Mouse (Mus musculus): Measurements from ENCODE around the gene Slc7a6.
A peak's percentile ranks its signal among the peaks of the same experiment; 100 is the strongest.

Slc7a6 gene

DNA sequence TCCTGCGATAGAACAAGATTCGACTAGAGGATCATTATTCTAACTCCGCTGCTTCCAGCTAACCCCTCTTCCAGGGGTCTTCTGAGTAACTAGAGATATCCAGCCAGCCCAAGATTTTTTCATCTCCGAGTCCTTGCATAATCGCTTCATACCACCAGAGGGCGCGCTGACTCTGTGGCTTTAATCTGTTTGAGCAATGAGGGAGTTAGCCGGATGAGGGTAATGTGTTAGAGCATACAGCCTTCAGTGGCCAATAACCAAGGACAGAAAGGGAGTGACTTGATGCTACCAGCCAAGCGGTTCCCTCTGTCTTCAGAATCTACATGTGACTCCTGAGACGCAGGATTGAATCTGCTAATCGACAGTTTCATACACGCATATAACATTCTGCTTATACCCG lies 27.9 kb upstream of the Slc7a6 start:
- peak; percentile 88 for DNase-seq (ENCODE audit: low read depth, low spot score)

DNA sequence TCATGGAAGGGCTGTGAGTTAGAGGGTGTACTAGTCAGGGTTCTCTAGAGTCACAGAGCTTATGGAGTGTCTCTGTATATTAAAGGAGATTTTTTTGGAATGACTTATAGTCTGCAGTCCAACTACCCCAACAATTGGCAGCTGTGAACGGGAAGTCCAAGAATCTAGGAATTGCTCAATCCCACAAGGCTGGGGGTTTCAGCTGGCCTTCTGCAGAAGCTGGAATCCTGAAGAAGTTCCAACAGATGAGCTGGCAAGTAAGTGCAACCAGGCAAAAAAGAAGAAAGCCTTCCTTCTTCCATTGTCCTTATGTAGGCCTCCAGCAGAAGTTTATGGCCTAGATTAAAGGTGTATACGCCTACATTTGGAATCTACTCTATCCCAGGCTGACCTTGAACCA lies 23.3 kb upstream of the Slc7a6 start:
- no peak for DNase-seq (ENCODE audit: low read depth, low spot score)

- no peak for DNase-seq (ENCODE audit: low read depth, low spot score)
Observed at GRCm38 (mm10) chr8:106146014-106146413, 22.6 kb upstream of the Slc7a6 start.

DNA sequence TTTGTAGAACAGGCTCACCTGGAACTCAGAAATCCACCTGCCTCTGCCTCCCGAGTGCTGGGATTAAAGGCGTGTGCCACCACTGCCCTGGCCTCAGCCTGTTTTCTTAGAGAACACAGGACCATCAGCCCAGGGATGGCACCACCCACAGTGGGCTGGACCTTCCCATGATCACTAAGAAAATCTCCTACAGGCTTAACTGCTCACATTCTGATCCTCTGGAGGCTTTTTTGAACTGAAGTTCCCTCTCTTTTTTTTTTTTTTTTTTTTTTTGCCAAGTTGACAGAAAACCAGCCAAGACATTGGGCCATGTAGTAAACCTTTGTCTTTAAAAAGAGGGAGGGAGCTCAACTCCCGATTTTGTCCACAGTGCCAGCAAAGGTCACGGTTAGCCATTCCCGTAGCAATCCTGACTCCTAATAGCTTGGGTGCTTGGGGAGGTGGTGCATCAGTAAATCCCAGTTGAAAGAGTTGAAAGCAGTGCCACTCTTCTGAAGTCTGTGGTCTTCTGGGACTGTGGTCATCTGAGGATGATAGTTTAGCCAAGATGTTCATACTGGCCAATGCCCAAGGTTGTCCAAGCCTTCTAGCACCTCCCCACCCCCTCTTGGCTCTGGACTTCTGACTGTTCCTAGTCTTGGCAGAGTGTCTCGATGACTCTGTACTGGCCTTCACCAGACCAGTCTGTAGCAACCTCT lies 20.6 kb upstream of the Slc7a6 start:
- no peak for DNase-seq (ENCODE audit: low read depth, low spot score)

DNA sequence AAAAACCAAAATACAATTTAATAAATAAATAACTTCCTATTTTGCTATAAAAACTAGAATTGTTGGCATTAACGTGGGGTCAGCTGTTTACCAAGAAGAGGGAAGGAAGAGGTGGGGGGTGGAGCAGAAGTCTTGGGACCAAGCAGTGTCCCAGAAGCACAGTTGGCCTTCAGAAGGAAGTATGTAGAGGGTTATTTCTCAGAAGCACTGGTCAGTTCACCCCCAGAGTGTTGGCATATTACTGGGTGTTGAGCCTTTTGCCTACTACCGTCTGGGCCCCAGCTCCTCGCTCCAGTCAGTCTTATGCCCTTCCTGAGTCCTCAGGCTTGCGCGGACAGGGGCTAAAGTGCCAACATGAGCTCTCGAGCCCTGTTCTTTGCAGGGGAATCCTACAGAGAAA lies 19.6 kb upstream of the Slc7a6 start:
- no peak for DNase-seq (ENCODE audit: low read depth, low spot score)

DNA sequence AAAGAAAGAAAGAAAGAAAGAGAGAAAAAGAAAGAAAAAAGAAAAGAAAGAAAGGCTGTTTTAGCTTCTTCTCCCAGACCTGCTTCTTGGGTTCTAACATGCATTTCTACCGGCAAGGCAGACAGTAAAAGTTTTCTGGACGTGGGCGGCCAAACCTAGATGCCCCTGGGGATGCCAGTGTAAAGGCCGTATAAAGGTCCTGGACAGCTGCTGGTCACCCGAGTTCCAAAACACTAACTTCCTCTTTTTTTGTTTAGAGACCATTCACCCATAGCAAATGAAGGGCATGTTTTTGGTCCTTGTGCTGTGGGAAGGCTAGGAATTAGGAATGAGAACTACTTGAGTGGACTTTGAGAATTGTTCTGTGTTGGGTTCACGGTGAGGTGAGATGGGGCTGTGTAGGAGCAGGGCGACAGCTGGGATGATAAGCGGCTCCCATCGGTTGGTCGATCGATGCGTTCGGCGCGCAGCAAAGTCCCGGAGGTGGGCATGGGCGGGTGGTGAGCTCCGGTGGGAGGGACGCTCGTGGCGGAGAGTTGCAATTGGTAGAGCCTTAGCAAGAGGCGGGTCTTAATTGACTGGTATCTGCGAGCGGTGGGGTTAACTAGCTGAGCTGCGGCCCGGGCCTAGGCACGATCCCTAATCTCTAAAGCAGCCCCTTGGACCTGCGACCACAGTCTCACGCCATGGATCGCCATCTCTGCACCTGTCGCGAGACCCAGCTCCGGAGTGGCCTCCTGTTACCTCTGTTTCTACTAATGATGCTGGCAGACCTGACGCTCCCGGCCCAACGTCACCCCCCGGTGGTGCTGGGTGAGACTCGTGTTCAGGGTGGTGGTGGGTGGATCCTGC lies 18.6 kb upstream of the Slc7a6 start, which contains the start of gene Pla2g15:
Gene Pla2g15 (plus strand): TSS at position 599 of the 852 bp plus-strand sequence.
- DNase-seq (ENCODE audit: low read depth, low spot score): peak; percentile 94

GRCm38 (mm10) chr8:106150653-106151000 lies 18.0 kb upstream of the Slc7a6 start:
- DNase-seq (ENCODE audit: low read depth, low spot score): no peak

- DNase-seq (ENCODE audit: low read depth, low spot score): no peak
Observed at GRCm38 (mm10) chr8:106151041-106151440, 17.6 kb upstream of the Slc7a6 start.

- no peak for DNase-seq (ENCODE audit: low read depth, low spot score)
Observed at GRCm38 (mm10) chr8:106152876-106153275, 15.8 kb upstream of the Slc7a6 start.

DNA sequence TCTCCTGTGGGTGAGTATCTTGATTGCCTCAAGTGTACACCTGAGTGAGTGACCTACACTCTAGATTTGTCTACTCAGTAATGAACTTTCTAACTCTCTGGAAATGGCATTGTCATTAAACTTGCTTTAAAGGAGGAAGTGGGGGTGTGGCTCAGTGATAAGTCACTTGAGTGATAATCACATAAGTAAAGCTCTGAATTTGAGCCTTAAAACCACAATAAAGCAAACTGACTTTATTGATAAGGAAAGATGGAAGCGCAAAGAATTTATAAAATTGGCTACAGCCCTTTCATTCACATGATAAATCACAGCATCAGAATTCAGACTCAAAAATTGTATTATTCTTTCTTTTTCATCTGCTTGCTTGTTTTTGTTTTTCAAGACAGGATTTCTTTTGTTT lies 11.2 kb upstream of the Slc7a6 start:
- no peak for DNase-seq (ENCODE audit: low read depth, low spot score)

DNA sequence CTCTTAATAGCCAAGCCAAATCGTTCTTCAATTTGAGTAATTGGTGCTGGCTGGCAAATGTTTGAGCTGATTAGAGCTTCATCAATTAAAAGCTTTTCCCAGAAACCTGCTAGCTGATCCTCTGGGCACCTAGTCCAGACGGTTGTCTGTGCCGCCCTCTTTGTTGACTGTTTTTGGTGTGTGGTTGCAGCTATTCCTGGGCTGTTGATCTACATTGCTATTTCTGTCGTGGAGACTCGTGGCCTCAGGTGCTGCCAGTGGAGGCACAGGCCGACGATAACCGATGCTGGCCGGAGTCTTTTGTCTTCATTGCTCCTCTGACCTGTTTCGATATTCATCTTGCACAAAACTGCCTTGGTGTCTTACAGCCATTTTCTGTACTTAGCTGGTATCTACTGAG lies 10.3 kb upstream of the Slc7a6 start:
- no peak for DNase-seq (ENCODE audit: low read depth, low spot score)

GRCm38 (mm10) chr8:106159876-106160275 lies 8.8 kb upstream of the Slc7a6 start:
- DNase-seq (ENCODE audit: low read depth, low spot score): no peak

GRCm38 (mm10) chr8:106163251-106163650 lies 5.4 kb upstream of the Slc7a6 start:
- no peak for DNase-seq (ENCODE audit: low read depth, low spot score)

- peak; percentile 71 for DNase-seq (ENCODE audit: low read depth, low spot score)
Observed at GRCm38 (mm10) chr8:106165460-106165859, 3.2 kb upstream of the Slc7a6 start.

GRCm38 (mm10) chr8:106169017-106169933 lies 618 bp downstream of the Slc7a6 start:
- peak; percentile 54 for DNase-seq (ENCODE audit: low read depth, low spot score)

DNA sequence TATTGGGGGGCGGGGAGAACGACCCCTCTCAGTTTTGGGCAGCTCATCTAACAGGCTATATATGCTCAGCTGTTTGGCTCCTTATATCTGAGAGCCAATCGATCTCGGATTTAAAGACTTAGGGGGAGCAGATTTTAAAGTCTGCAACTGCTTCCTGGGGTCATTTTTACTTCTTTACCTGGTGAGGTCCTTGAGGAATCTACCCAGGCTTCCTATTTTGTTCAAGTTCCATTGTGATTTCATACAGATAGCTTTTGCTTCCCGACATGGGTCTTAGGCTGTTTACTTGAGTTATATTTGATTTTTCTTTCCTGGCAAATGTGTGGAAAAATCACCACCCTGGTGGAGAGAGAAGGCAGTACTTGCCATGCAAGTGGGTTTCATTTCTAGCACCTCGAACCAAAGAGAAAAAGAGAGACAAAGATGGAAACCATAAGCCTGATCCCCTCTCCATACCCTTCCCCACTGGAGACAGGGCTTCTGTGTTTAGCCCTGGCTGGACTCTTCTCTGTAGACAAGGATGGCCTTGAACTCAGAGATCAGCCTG lies 1.4 kb downstream of the Slc7a6 start:
- DNase-seq (ENCODE audit: low read depth, low spot score): peak; percentile 22

- no peak for DNase-seq (ENCODE audit: low read depth, low spot score)
Observed at GRCm38 (mm10) chr8:106173566-106173965, 4.9 kb downstream of the Slc7a6 start.

DNA sequence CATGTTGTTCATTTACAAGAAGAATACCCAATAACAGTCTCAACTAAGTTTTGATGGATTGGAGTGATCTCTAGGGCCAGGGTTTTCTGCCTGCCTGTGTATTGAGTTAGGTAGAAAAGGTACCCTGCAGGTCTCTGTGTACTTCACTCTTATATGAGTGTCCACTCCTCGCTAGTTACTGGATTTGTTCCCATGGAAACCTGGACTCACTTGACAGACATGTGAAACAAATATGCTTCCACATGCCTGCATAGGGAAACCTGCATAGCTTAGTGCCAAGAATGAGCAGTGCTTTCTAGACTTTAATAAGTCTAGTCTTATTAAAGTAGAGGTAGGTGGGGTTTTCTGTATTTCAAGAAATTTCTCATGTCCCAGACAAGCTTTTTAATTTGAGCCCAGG lies 8.2 kb downstream of the Slc7a6 start:
- peak; percentile 6 for DNase-seq (ENCODE audit: low read depth, low spot score)

- DNase-seq (ENCODE audit: low read depth, low spot score): peak; percentile 23
Observed at GRCm38 (mm10) chr8:106177594-106177993, 8.9 kb downstream of the Slc7a6 start.

DNA sequence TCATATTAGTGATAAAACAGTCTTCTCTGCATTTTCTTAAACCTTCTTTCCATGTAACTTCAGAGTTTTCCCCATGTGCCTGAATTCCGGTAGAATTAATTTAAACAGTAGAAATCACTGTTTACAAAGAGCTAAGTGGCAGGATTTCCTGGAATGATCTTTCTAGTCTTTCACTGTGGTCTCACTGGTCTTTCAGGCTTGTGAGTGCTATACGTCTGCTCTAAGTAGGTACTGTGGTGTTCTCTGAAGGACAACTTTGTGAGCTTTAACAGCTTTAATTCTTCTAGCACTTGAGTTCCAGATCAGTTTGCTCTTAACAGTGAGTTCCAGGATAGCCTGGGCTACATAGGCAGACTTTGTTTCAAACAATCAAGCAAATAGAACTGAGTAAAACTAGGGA lies 9.8 kb downstream of the Slc7a6 start:
- no peak for DNase-seq (ENCODE audit: low read depth, low spot score)

GRCm38 (mm10) chr8:106185628-106186270 lies 17.1 kb downstream of the Slc7a6 start:
- no peak for DNase-seq (ENCODE audit: low read depth, low spot score)

All from mesoderm, embryonic 11.5 days (tissue).